Mouse (Mus musculus) kidney, embryonic 16.5 days (tissue): ENCODE results near the gene Nmi. TPM values are rescaled to one million over a fixed set of nuclear protein-coding genes. Genes with fewer than 3 reads are reported as not detected.

Experiments
- polyA plus RNA-seq: library from polyadenylated mRNA; unstranded; fragments of >200 nt; fragmentation: Nextera tagmentation; extraction: Ambion mirVana; gene quantifications from 2 replicates; pipeline ENCODE4 v1.2.1, GENCODE M21; 2015

Gene Nmi
- polyA plus RNA-seq, 1 experiment from 2014 or later = 18.7 TPM

Other genes with a start within 250 kb of the Nmi start
- gene Rbm43, start 38.3 kb downstream of the Nmi start, polyA plus RNA-seq = 13.6 and 14.9 TPM in 2 replicates
- gene Tnfaip6, start 64.5 kb upstream of the Nmi start, polyA plus RNA-seq = 6.8 and 7.8 TPM in 2 replicates
- gene Rif1, start 99.3 kb upstream of the Nmi start, polyA plus RNA-seq = 23.1 and 23.2 TPM in 2 replicates